Mouse (Mus musculus): ENCODE data around the gene Blnk.

DNA sequence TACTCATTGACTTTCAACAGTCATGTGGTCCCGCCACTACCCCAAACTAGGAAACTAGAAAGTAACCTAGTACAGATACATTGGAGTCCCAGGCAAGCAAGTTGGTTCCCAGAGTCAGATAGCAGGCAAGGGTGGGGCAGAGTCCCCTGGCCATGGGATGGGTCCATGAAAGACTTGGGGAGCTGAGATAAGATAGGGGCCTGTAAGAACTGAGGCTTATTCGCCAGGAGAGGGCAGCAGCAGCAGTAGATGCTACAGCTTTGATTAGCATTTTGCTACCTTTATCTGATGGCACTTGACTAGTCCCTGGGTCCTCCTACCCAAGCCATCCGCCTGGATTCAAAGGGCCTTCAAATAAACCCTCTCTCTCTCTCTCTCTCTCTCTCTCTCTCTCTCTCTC is 5.2 kb upstream of the Blnk start:
- no peak for TF ChIP-seq CTCF (IDR thresholded peaks at IDR 0.05; ENCODE audit: low read depth)
- TF ChIP-seq EP300 (IDR thresholded peaks at IDR 0.05; ENCODE audit: low read depth): no peak
